Mouse (Mus musculus): ENCODE measurements around the gene A930033H14Rik. TPM values are rescaled to one million over a fixed set of nuclear protein-coding genes. Genes with fewer than 3 reads are reported as not detected.

A930033H14Rik gene
- polyA plus RNA-seq (2014; fragmentation: Illumina TruSeq; extraction: RNeasy Lipid Tissue Mini Kit (QIAGEN cat#74804); ENCODE audit: low replicate concordance): 1.0 TPM

DNA sequence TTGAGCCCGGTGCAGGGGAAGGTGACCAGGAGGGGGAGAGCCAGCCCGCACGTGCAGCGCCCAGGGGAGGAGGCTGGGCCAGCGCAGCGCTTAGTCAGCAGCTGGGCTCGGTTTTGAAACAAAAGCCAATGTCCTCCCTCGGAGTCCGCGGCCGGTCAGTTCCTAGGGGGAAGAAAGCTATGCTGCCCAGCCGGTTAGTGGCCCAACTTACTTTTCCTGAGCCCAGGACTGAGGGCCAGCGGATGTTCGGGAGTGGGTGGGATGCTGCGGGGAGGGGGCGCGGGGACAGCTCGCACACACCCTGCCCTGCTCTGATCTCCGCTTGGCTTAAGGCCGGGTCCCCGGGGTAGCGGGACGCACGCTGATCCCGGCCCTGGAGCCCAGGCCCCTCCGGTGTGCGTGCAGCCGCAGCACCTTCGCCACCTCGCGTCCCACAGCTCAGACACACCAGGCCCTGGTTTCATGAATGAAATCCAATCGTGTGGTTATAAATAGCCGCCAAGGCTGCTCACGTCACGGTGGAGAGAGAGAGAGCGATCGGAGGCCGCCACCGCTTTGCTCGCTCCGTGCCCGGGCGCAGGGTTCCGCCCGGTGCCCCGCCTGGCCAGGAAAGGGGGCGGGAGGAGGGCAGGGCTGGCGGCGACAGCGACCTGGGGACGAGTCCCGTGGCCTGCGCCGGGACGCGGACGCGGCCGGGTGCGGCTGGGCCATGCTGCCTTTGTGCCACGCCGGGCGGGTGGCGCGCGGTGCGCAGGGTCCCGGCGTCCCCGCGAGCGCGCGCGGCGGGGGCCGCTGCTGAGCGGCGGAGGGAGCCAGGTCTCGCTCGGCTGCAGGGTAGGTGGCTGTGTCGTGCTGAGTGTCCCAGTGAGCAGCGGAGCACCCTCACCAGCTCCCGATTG lies at the start of gene A930033H14Rik:
A930033H14Rik (minus strand) TSS at position 557 of the 899 bp plus-strand sequence.

Other genes with a start within 250 kb of the A930033H14Rik start
- 3.2 TPM for gene Rhobtb1, start 61.7 kb downstream of the A930033H14Rik start, polyA plus RNA-seq (2014; fragmentation: Illumina TruSeq; extraction: RNeasy Lipid Tissue Mini Kit (QIAGEN cat#74804); ENCODE audit: low replicate concordance)
- 47.7 TPM for gene Cdk1, start 139.8 kb upstream of the A930033H14Rik start, polyA plus RNA-seq (2014; fragmentation: Illumina TruSeq; extraction: RNeasy Lipid Tissue Mini Kit (QIAGEN cat#74804); ENCODE audit: low replicate concordance)
- gene Ank3, start 185.7 kb upstream of the A930033H14Rik start, polyA plus RNA-seq (2014; fragmentation: Illumina TruSeq; extraction: RNeasy Lipid Tissue Mini Kit (QIAGEN cat#74804); ENCODE audit: low replicate concordance): 50.5 TPM

All from small intestine, adult 10 weeks (tissue).